In genomic region chr16:97066856-97067255, GRCm38 (mm10) we compare ENCODE assay signal across 15 mouse cellular contexts.
DNase-seq lines count a peak whose midpoint lies in the region; ATAC-seq and TF ChIP-seq lines count a peak whose summit lies in the region.
"Had no signal": no experiment of that assay in that cellular context is flagged by ENCODE, and none has a peak within 500 bp of the region (broad histone marks: within the 10 kb centered on the region; RNA-seq: fewer than 3 reads in every experiment).

No protein-coding gene starts in this region.

- H3K9ac ChIP-seq in hindbrain, embryonic 16.5 days (ENCODE audit: low read depth, low read length), result no peak overlapping the region
- H3K9ac ChIP-seq: heart, embryonic 13.5 days; limb, embryonic 15.5 days; lung, embryonic 15.5 days had no signal

- no peak for TF ChIP-seq POLR2A in myocyte (IDR thresholded peaks at IDR 0.05; ENCODE audit: insufficient read length, low read depth)

- H3K27ac ChIP-seq in hindbrain, embryonic 16.5 days (ENCODE audit: low read depth, low read length), result no peak overlapping the region
- H3K27ac ChIP-seq: heart, embryonic 13.5 days; hindbrain, postnatal 0 days; limb, embryonic 15.5 days; lung, embryonic 15.5 days had no signal

- H3K4me1 ChIP-seq in hindbrain, embryonic 16.5 days (ENCODE audit: control insufficient read depth, insufficient read depth, low read depth, low read length), result no peaks in the 10 kb centered on the region
- H3K4me1 ChIP-seq: heart, embryonic 13.5 days; limb, embryonic 15.5 days; lung, embryonic 15.5 days had no signal

- DNase-seq in frontal cortex, postnatal 25 days (ENCODE audit: low spot score in 2 of 2), result no peak
- DNase-seq in brain, adult 2 months (ENCODE audit: low read depth, low spot score), result peak; percentile 72
- DNase-seq in heart, adult 8-10 months (ENCODE audit: low spot score), result peak; percentile 50
- no peak for DNase-seq in testis, postnatal 14 days (ENCODE audit: low spot score)
- DNase-seq: kidney, adult 2 months; kidney, postnatal 4 days; right cerebral cortex, adult 18-20 months; thymus, adult 2 months had no signal

- ATAC-seq in frontal cortex, adult (ENCODE audit: low TSS enrichment), result peak; percentile 48; the same call in 1 of the 2 replicates
- no peak for ATAC-seq in hindbrain, embryonic 16.5 days
- ATAC-seq: hindbrain, postnatal 0 days had no signal

- WGBS in hindbrain, embryonic 16.5 days, result 58% methylated on average over 4 of the region's 4 CpGs

- no peak overlapping the region for H3K4me3 ChIP-seq in myocyte
- no peak overlapping the region for H3K4me3 ChIP-seq in hindbrain, embryonic 16.5 days (ENCODE audit: low read length)
- H3K4me3 ChIP-seq: heart, embryonic 13.5 days; limb, embryonic 15.5 days; lung, embryonic 15.5 days had no signal

- no peaks in the 10 kb centered on the region for H3K9me3 ChIP-seq in hindbrain, embryonic 16.5 days (ENCODE audit: control insufficient read depth, low read length)
- H3K9me3 ChIP-seq: heart, embryonic 13.5 days; limb, embryonic 15.5 days; lung, embryonic 15.5 days had no signal

- H3K27me3 ChIP-seq in myocyte (ENCODE audit: control insufficient read depth, insufficient read depth, insufficient read length), result no peaks in the 10 kb centered on the region
- no peaks in the 10 kb centered on the region for H3K27me3 ChIP-seq in hindbrain, embryonic 16.5 days (replicated peaks; ENCODE audit: control insufficient read depth, insufficient read depth, low read length)
- H3K27me3 ChIP-seq: heart, embryonic 13.5 days; limb, embryonic 15.5 days; lung, embryonic 15.5 days had no signal

- peak overlapping the region; percentile 9 for H3K4me2 ChIP-seq in myocyte (ENCODE audit: low read depth)
- no peak overlapping the region for H3K4me2 ChIP-seq in hindbrain, embryonic 16.5 days (ENCODE audit: low read length)
- H3K4me2 ChIP-seq: heart, embryonic 13.5 days; limb, embryonic 15.5 days; lung, embryonic 15.5 days had no signal

- H3K79me2 ChIP-seq in myocyte (ENCODE audit: control insufficient read depth, insufficient read depth), result no peaks in the 10 kb centered on the region

- H3K36me3 ChIP-seq in myocyte (ENCODE audit: control insufficient read depth, insufficient read depth), result no peaks in the 10 kb centered on the region
- no peaks in the 10 kb centered on the region for H3K36me3 ChIP-seq in hindbrain, embryonic 16.5 days (ENCODE audit: control insufficient read depth, insufficient read depth, low read length)
- H3K36me3 ChIP-seq: heart, embryonic 13.5 days; limb, embryonic 15.5 days; lung, embryonic 15.5 days had no signal

- no peak overlapping the region for H3ac ChIP-seq in myocyte (ENCODE audit: control insufficient read depth, insufficient read length)

TF ChIP-seq in myocyte, 11 proteins besides CTCF, POLR2A, EP300 and RAD21:
- TF ChIP-seq CEBPB (IDR thresholded peaks at IDR 0.05; ENCODE audit: insufficient read depth, poor library complexity, severe bottlenecking) (no peak), MYOD1 (IDR thresholded peaks at IDR 0.05; ENCODE audit: control insufficient read depth in 1 of 3, insufficient read length in 2 of 3, low read depth in 2 of 3) (no peak), E2F4 (IDR thresholded peaks at IDR 0.05; ENCODE audit: insufficient read depth) (no peak), SRF (IDR thresholded peaks at IDR 0.05; ENCODE audit: control insufficient read depth, insufficient read length, low read depth) (no peak), POLR2AphosphoS2 (IDR thresholded peaks at IDR 0.05; ENCODE audit: insufficient read length, low read depth) (no peak), REST (IDR thresholded peaks at IDR 0.05; ENCODE audit: insufficient read depth, insufficient read length) (no peak), USF1 (IDR thresholded peaks at IDR 0.05; ENCODE audit: low read depth) (no peak), MAX (IDR thresholded peaks at IDR 0.05; ENCODE audit: low read depth) (no peak)

Comparison
In these comparisons a context has a peak if more than half of its experiments do, and no peak if none do; other contexts are left out.
1. DNase-seq: peak in brain, adult 2 months (single experiment) and heart, adult 8-10 months (single experiment); none in frontal cortex, postnatal 25 days (0 of 2) and testis, postnatal 14 days (single experiment).